Mouse (Mus musculus): ENCODE data around the gene A630001G21Rik. TPM values are rescaled to one million over a fixed set of nuclear protein-coding genes. Genes with fewer than 3 reads are reported as not detected.
A peak's percentile ranks its signal among the peaks of the same experiment; 100 is the strongest.

Gene A630001G21Rik
- total and polyA plus RNA-seq, 3 experiments: 15.4 to 24.0 TPM; not detected in 1

- H3K9ac ChIP-seq (ENCODE audit: control insufficient read depth, low read depth, low read length, poor library complexity, severe bottlenecking): peak within 1 kb of the TSS; percentile 94
- peaks cover 7 to 23% of the 10 kb centered on the region in 2 experiments; a peak in 3 of 4 replicates for H3K36me3 ChIP-seq (ENCODE audit: control insufficient read depth in 1 of 2, insufficient read depth in 2 of 2, low read length in 2 of 2)
- H3K27ac ChIP-seq (ENCODE audit: control insufficient read depth, low read depth, low read length): peak within 1 kb of the TSS; percentile 78
- peak within 1 kb of the TSS; percentile 76 to 77 for H3K4me3 ChIP-seq (ENCODE audit: control insufficient read depth in 1 of 2, insufficient read depth in 1 of 2, low read depth in 2 of 2, low read length in 2 of 2)
- peaks cover 0 to 7% of the 10 kb centered on the region in 2 experiments; a peak in 1 of 4 replicates for H3K4me1 ChIP-seq (ENCODE audit: control insufficient read depth in 1 of 2, insufficient read depth in 2 of 2, low read length in 2 of 2)
- H3K27me3 ChIP-seq (ENCODE audit: control insufficient read depth in 1 of 2, insufficient read depth in 2 of 2, low read length in 2 of 2): no peaks in the 10 kb centered on the region
- peak; percentile 94 for DNase-seq (ENCODE audit: low read depth, low spot score)
- H3K9me3 ChIP-seq (replicated peaks; ENCODE audit: insufficient read depth, low read length): no peaks in the 10 kb centered on the region
- H3K79me2 ChIP-seq (ENCODE audit: control insufficient read depth, insufficient read depth, low read length, poor library complexity): peaks cover 44% of the 10 kb centered on the region
- peak; percentile 93 to 95 for TF ChIP-seq POLR2A (IDR thresholded peaks at IDR 0.05; ENCODE audit: control insufficient read depth in 1 of 2, insufficient read depth in 1 of 2, low read depth in 1 of 2, low read length in 2 of 2, poor library complexity in 1 of 2)
- TF ChIP-seq TBP (IDR thresholded peaks at IDR 0.05; ENCODE audit: low read depth, low read length): peak; percentile 65; the same call in 1 of the 2 replicates
- no peak for TF ChIP-seq EP300 (IDR thresholded peaks at IDR 0.05; ENCODE audit: low read depth in 1 of 2, low read length in 2 of 2)
- peak; percentile 69; the same call in 1 of the 2 replicates for TF ChIP-seq GABPA (IDR thresholded peaks at IDR 0.05; ENCODE audit: low read depth, low read length)
- TF ChIP-seq MAFK (IDR thresholded peaks at IDR 0.05; ENCODE audit: borderline replicate concordance, low read depth, low read length): no peak
- peak; percentile 74; the same call in 1 of the 2 replicates for TF ChIP-seq TCF12 (IDR thresholded peaks at IDR 0.05; ENCODE audit: low read depth, low read length)
- TF ChIP-seq MAX (IDR thresholded peaks at IDR 0.05; ENCODE audit: low read length): 0 out of 2 replicates have a peak, but pooled peaks have one; percentile 46
- TF ChIP-seq GATA1 (IDR thresholded peaks at IDR 0.05; ENCODE audit: low read depth, low read length): no peak
- no peak for TF ChIP-seq ZC3H11A (IDR thresholded peaks at IDR 0.05; ENCODE audit: low read depth, low read length)
- peak; percentile 71; the same call in 1 of the 2 replicates for TF ChIP-seq ZMIZ1 (IDR thresholded peaks at IDR 0.05; ENCODE audit: low read depth, low read length)
- no peak for TF ChIP-seq POLR2AphosphoS5 (IDR thresholded peaks at IDR 0.05; ENCODE audit: borderline replicate concordance, low read depth, low read length)
- TF ChIP-seq NELFE (IDR thresholded peaks at IDR 0.05; ENCODE audit: low read depth, low read length): peak; percentile 96
- peak; percentile 68; the same call in 1 of the 2 replicates for TF ChIP-seq POLR2AphosphoS2 (IDR thresholded peaks at IDR 0.05; ENCODE audit: low read length)
- TF ChIP-seq CTCF (IDR thresholded peaks at IDR 0.05 in 2 of 3, conservative IDR thresholded peaks at IDR 0.05 in 1 of 3; ENCODE audit: control insufficient read depth in 1 of 3, insufficient read depth in 1 of 3, low read depth in 2 of 3, low read length in 3 of 3, poor library complexity in 1 of 3, severe bottlenecking in 1 of 3): peak; percentile 35 to 85 (median 82); a peak in 5 of 6 replicates
- TF ChIP-seq CHD1 (IDR thresholded peaks at IDR 0.05; ENCODE audit: low read depth, low read length): no peak
- TF ChIP-seq HCFC1 (IDR thresholded peaks at IDR 0.05; ENCODE audit: low read depth, low read length): peak; percentile 86
- no peak for TF ChIP-seq USF1 (IDR thresholded peaks at IDR 0.05; ENCODE audit: low read depth, low read length)
- no peak for TF ChIP-seq BHLHE40 (IDR thresholded peaks at IDR 0.05; ENCODE audit: borderline replicate concordance, low read depth, low read length)
- no peak for TF ChIP-seq MYC (IDR thresholded peaks at IDR 0.05; ENCODE audit: low read depth, low read length)
- peak; percentile 40 for TF ChIP-seq MXI1 (IDR thresholded peaks at IDR 0.05; ENCODE audit: low read depth, low read length)
- TF ChIP-seq SIN3A (IDR thresholded peaks at IDR 0.05; ENCODE audit: low read length): peak; percentile 48
- TF ChIP-seq KAT2A (conservative IDR thresholded peaks at IDR 0.05; ENCODE audit: low read depth, low read length): no peak; the same call in 1 of the 2 replicates
- no peak for TF ChIP-seq MEF2A (IDR thresholded peaks at IDR 0.05; ENCODE audit: extremely low read depth, insufficient replicate concordance, low read depth, low read length, poor library complexity, severe bottlenecking)
- TF ChIP-seq ELF1 (IDR thresholded peaks at IDR 0.05; ENCODE audit: low read depth, low read length): peak; percentile 53; the same call in 1 of the 2 replicates
- TF ChIP-seq UBTF (IDR thresholded peaks at IDR 0.05; ENCODE audit: borderline replicate concordance, insufficient read depth, low read depth, low read length): 0 out of 2 replicates have a peak, but pooled peaks have one; percentile 71
- TF ChIP-seq NRF1 (IDR thresholded peaks at IDR 0.05; ENCODE audit: insufficient read depth, low read depth, low read length, poor library complexity, severe bottlenecking): peak; percentile 81
- TF ChIP-seq ETS1 (IDR thresholded peaks at IDR 0.05; ENCODE audit: low read depth, low read length): no peak
- TF ChIP-seq SMC3 (IDR thresholded peaks at IDR 0.05; ENCODE audit: low read depth, low read length): peak; percentile 38
Measured at GRCm38 (mm10) chr1:85793208-85794105, 15.0 kb upstream of the A630001G21Rik start, which contains the start of gene Cab39. Gene Cab39, plus strand, starts transcription at chr1:85793441.

Measured in MEL (cell line).